Mouse (Mus musculus): Measurements from ENCODE around the gene Lmf2. TPM values are rescaled to one million over a fixed set of nuclear protein-coding genes. Genes with fewer than 3 reads are reported as not detected.
A peak's percentile ranks its signal among the peaks of the same experiment; 100 is the strongest.

The Lmf2 gene
- polyA plus RNA-seq, 1 experiment from 2014 or later, result 58.0 TPM

- Histone ChIP-seq H3K4me2 (replicated peaks) (no peak overlapping the region), H3K9me3 (no peaks in the 10 kb centered on the region), H3K9ac (no peak overlapping the region), H3K27ac (no peak overlapping the region), H3K4me1 (replicated peaks) (no peaks in the 10 kb centered on the region), H3K4me3 (replicated peaks) (no peak overlapping the region), H3K36me3 (no peaks in the 10 kb centered on the region), H3K27me3 (replicated peaks) (no peaks in the 10 kb centered on the region)
- no peak for ATAC-seq
- 85% methylated on average over 14 of the region's 14 CpGs for WGBS
Observed at GRCm38 (mm10) chr15:89336422-89336821, 19.0 kb downstream of the Lmf2 start.

GRCm38 (mm10) chr15:89334774-89335537, 20.5 kb downstream of the Lmf2 start:
- H3K4me2 ChIP-seq (replicated peaks), result no peak overlapping the region
- H3K9ac ChIP-seq, result no peak overlapping the region
- no peaks in the 10 kb centered on the region for H3K4me1 ChIP-seq (replicated peaks)
- WGBS, result 80% methylated on average over 17 of the region's 17 CpGs
- no peaks in the 10 kb centered on the region for H3K9me3 ChIP-seq
- H3K36me3 ChIP-seq, result no peaks in the 10 kb centered on the region
- H3K27ac ChIP-seq, result no peak overlapping the region
- ATAC-seq, result no peak
- H3K4me3 ChIP-seq (replicated peaks), result no peak overlapping the region
- no peaks in the 10 kb centered on the region for H3K27me3 ChIP-seq (replicated peaks)

DNA sequence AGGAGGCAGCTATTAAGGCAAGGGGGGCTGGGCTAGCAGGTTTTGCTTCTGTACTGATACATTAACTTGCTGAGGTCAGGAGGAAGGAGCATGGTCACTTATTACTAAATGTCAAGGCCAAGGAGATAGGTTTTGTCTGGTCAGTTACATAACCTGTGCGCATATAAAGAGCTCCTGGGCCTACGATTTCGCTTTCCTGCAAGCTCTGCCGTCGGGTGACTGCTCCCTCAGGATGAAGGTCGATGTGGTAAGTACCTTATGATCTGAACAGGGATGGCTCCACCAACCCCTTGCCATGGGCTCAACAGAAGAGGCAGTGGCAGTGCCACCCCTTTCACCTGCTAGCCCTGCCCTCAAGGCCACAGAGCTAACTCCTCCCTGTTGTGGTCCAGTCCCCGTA, 21.2 kb downstream of the Lmf2 start, which contains the start of gene Miox:
Gene Miox (plus strand): TSS at position 128 of the 400 bp plus-strand sequence.
- H3K9ac ChIP-seq, result no peak within 1 kb of the TSS
- no peaks in the 10 kb centered on the region for H3K9me3 ChIP-seq
- H3K27me3 ChIP-seq (replicated peaks), result no peaks in the 10 kb centered on the region
- no peaks in the 10 kb centered on the region for H3K4me1 ChIP-seq (replicated peaks)
- H3K4me3 ChIP-seq (replicated peaks), result no peak within 1 kb of the TSS
- ATAC-seq, result no peak
- no peaks in the 10 kb centered on the region for H3K36me3 ChIP-seq
- WGBS, result 85% methylated on average over 7 of the region's 7 CpGs
- H3K27ac ChIP-seq, result no peak within 1 kb of the TSS
- H3K4me2 ChIP-seq (replicated peaks), result no peak within 1 kb of the TSS

DNA sequence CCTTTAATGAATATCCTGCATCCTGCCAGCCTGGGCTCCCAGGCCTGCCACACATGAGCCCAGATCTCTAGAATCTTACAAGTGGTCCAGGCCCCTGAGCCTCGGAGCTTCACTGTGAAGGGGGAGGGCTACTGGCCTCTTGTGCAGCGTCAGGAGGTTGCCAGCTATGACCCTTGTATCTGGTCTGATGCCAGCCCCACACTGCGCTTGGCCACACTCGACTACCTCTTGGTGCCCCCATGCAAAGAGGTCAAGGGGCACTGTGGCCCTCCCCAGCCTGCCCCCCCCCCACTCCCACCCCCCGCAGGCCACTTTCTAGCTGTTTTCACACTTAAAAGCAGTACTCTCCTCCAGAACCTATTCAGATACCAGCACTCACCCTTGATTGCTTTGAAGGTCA, 29.0 kb downstream of the Lmf2 start:
- Histone ChIP-seq H3K4me1 (replicated peaks) (0 out of 2 replicates have a peak, but pooled peaks cover 6% of the 10 kb centered on the region), H3K4me3 (replicated peaks) (no peak overlapping the region), H3K9me3 (no peaks in the 10 kb centered on the region), H3K27me3 (replicated peaks) (peaks cover 12% of the 10 kb centered on the region), H3K4me2 (replicated peaks) (no peak overlapping the region), H3K36me3 (no peaks in the 10 kb centered on the region), H3K27ac (no peak overlapping the region), H3K9ac (no peak overlapping the region)
- no peak for ATAC-seq
- 63% methylated on average over 5 of the region's 5 CpGs for WGBS

DNA sequence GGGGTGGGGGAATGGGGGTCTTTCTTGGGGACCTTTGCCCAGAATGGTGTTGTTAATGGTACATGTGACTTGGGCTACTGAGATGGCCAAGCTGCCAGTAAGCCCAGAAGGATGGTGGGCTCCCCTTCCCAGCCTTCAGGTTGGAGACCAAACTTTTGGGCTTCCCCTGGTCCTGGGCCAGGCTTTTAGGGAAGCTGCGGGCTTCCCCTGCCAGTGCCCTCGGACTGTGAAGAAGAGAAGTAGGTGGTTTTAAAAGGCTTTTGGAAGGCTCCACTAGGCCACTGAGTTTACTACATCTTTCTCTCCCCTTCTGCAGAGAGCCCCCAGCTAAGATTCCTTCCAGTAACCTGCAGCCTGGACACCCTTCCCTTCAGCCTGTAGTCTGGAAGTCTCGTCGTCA, 31.8 kb downstream of the Lmf2 start:
- Histone ChIP-seq H3K9ac (no peak overlapping the region), H3K9me3 (no peaks in the 10 kb centered on the region), H3K4me2 (replicated peaks) (0 out of 2 replicates have a peak overlapping the region, but pooled peaks have one; percentile 61), H3K4me1 (replicated peaks) (0 out of 2 replicates have a peak, but pooled peaks cover 6% of the 10 kb centered on the region), H3K36me3 (no peaks in the 10 kb centered on the region), H3K27ac (no peak overlapping the region), H3K4me3 (replicated peaks) (no peak overlapping the region), H3K27me3 (replicated peaks) (peaks cover 12% of the 10 kb centered on the region)
- ATAC-seq, result no peak
- 89% methylated on average over 4 of the region's 4 CpGs for WGBS

GRCm38 (mm10) chr15:89322670-89323522, 32.6 kb downstream of the Lmf2 start, which contains the start of gene Adm2:
Adm2 (plus strand) TSS chr15:89322720.
- peak; percentile 62 for ATAC-seq
- H3K27me3 ChIP-seq (replicated peaks), result peaks cover 12% of the 10 kb centered on the region
- 6% methylated on average over 26 of the region's 26 CpGs for WGBS
- no peaks in the 10 kb centered on the region for H3K9me3 ChIP-seq
- H3K27ac ChIP-seq, result no peak within 1 kb of the TSS
- H3K4me1 ChIP-seq (replicated peaks), result 0 out of 2 replicates have a peak, but pooled peaks cover 6% of the 10 kb centered on the region
- peak within 1 kb of the TSS; percentile 18; the same call in 1 of the 2 replicates for H3K9ac ChIP-seq
- H3K4me2 ChIP-seq (replicated peaks), result peak within 1 kb of the TSS; percentile 61
- peak within 1 kb of the TSS; percentile 29 for H3K4me3 ChIP-seq (replicated peaks)
- no peaks in the 10 kb centered on the region for H3K36me3 ChIP-seq

DNA sequence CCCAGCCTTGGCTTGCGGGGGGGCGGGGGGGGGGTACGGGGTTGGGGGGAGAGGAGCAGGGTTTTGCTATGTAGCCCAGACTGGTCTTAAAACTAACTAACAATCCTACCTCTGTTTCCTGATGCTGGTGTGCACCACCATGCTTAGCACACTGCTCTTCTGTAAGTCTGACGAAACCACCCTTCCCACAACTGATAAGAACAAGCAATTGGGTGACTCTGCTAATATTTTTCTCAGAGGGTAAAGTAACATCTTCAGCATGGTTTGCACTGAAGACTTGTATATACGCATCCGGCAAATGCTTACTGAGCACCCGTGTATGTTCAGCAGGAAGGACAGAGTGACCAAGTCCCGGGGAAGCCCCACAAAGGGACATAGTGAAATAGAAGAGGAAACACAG, 34.2 kb downstream of the Lmf2 start:
- 0 out of 2 replicates have a peak, but pooled peaks cover 6% of the 10 kb centered on the region for H3K4me1 ChIP-seq (replicated peaks)
- no peak overlapping the region for H3K9ac ChIP-seq
- H3K9me3 ChIP-seq, result no peaks in the 10 kb centered on the region
- H3K4me3 ChIP-seq (replicated peaks), result no peak overlapping the region
- no peaks in the 10 kb centered on the region for H3K36me3 ChIP-seq
- no peak overlapping the region for H3K4me2 ChIP-seq (replicated peaks)
- no peak for ATAC-seq
- H3K27ac ChIP-seq, result no peak overlapping the region
- H3K27me3 ChIP-seq (replicated peaks), result peaks cover 12% of the 10 kb centered on the region
- 78% methylated on average over 8 of the region's 8 CpGs for WGBS

DNA sequence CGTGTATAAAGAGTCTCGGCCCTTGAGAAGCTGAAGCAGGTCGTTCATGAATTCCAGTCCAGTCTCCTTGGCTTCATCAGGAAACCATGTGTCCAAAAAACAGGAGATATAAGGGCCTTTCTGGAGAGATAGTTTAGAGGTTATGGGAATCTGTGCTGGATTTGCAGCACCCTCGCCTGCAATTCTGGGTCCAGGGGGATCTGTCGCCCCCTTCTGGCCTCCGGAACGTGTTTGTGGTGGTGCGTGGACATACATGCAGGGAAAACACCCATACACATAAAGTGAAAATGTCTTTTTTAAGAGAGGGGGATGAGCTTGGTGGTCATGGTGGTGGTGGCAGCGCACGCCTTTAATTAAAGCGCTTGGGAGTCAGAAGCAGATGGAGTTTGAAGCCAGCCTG, 39.3 kb downstream of the Lmf2 start:
- Histone ChIP-seq H3K27ac (no peak overlapping the region), H3K9ac (no peak overlapping the region), H3K4me3 (replicated peaks) (no peak overlapping the region), H3K27me3 (replicated peaks) (no peaks in the 10 kb centered on the region), H3K4me1 (replicated peaks) (peaks cover 21% of the 10 kb centered on the region), H3K4me2 (replicated peaks) (0 out of 2 replicates have a peak overlapping the region, but pooled peaks have one; percentile 66), H3K36me3 (no peaks in the 10 kb centered on the region), H3K9me3 (no peaks in the 10 kb centered on the region)
- 73% methylated on average over 11 of the region's 11 CpGs for WGBS
- ATAC-seq, result no peak

GRCm38 (mm10) chr15:89315190-89315731, 40.2 kb downstream of the Lmf2 start, which contains the start of gene Sbf1:
Sbf1 (minus strand) TSS chr15:89315311.
- Histone ChIP-seq H3K36me3 (no peaks in the 10 kb centered on the region), H3K4me1 (replicated peaks) (peaks cover 21% of the 10 kb centered on the region), H3K4me2 (replicated peaks) (peak within 1 kb of the TSS; percentile 82), H3K27me3 (replicated peaks) (no peaks in the 10 kb centered on the region), H3K9me3 (no peaks in the 10 kb centered on the region), H3K4me3 (replicated peaks) (peak within 1 kb of the TSS; percentile 89), H3K27ac (peak within 1 kb of the TSS; percentile 49; the same call in 1 of the 2 replicates), H3K9ac (peak within 1 kb of the TSS; percentile 91)
- WGBS, result under 1% methylated on average over 36 of the region's 37 CpGs
- peak; percentile 100 for ATAC-seq

DNA sequence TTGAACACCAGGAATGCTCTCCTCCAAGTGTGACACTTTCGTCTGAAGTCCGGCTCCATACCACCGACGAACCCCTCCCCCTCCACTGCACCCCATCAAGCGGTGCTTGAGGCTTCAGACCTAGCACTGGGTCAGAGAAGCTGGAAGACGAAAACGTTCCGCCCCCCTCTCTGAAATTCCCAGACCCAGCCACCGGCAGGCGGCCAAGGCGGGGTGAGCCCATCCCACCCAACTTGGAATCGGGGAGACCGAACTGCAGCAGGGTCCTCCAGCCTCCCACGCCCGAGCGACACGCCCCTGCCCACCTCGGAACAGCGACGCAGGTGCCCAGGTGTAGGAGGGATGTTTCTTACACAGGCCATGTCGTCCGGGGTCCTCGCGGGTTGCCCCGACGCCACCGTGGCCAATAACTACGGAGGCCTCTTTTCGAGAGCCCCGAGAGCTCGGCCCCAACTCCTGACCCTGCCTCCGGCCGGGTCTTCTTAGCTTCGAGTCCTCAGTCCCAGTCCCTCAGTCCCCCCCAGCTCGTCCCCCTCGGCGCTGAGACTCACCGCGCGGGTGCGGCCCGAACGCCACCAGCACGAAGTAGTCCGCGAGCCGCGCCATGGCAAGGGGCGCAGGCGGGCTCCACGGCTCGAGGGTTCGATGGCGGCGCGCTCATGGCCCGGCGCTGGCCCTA, 40.8 kb downstream of the Lmf2 start:
- H3K4me3 ChIP-seq (replicated peaks), result peak overlapping the region; percentile 89
- ATAC-seq, result peak; percentile 37
- under 1% methylated on average over 58 of the region's 58 CpGs for WGBS
- no peaks in the 10 kb centered on the region for H3K9me3 ChIP-seq
- no peaks in the 10 kb centered on the region for H3K36me3 ChIP-seq
- H3K4me1 ChIP-seq (replicated peaks), result peaks cover 21% of the 10 kb centered on the region
- H3K4me2 ChIP-seq (replicated peaks), result peak overlapping the region; percentile 82
- H3K9ac ChIP-seq, result peak overlapping the region; percentile 91
- H3K27me3 ChIP-seq (replicated peaks), result no peaks in the 10 kb centered on the region
- peak overlapping the region; percentile 49; the same call in 1 of the 2 replicates for H3K27ac ChIP-seq

- Histone ChIP-seq H3K36me3 (no peaks in the 10 kb centered on the region), H3K9ac (peak overlapping the region; percentile 91)
- no peak for ATAC-seq
Observed at GRCm38 (mm10) chr15:89314107-89314506, 41.4 kb downstream of the Lmf2 start.

More at GRCm38 (mm10) chr15:89314107-89314506, 41.4 kb downstream of the Lmf2 start:
- peak overlapping the region; percentile 82 for H3K4me2 ChIP-seq (replicated peaks)
- H3K27ac ChIP-seq, result no peak overlapping the region
- H3K27me3 ChIP-seq (replicated peaks), result no peaks in the 10 kb centered on the region
- no peaks in the 10 kb centered on the region for H3K9me3 ChIP-seq
- H3K4me3 ChIP-seq (replicated peaks), result peak overlapping the region; percentile 89
- H3K4me1 ChIP-seq (replicated peaks), result peaks cover 21% of the 10 kb centered on the region
- 29% methylated on average over 3 of the region's 3 CpGs for WGBS

Data from intestine, embryonic 15.5 days (tissue).